Mouse (Mus musculus): ENCODE measurements around the gene Rb1.

- TF ChIP-seq EP300 (optimal IDR thresholded peaks at IDR 0.05), result no peak
- no peak for TF ChIP-seq CTCF (IDR thresholded peaks at IDR 0.05; ENCODE audit: low read depth)
These were observed 21.7 kb upstream of the Rb1 start for GRCm38 (mm10) chr14:73347302-73347701.

Measured in stomach, postnatal 0 days (tissue).